Mouse (Mus musculus): ENCODE measurements at regions not wholly inside any gene's neighbourhood (a gene's known extent, or its start where the extent isn't known, plus 50 kb on each side); places are given as distances from the start of the nearest gene placed in this dataset.

GRCm38 (mm10) chr1:41935912-41936478 lies 759.6 kb upstream of the Pou3f3 start:
- Histone ChIP-seq H3K4me1 (ENCODE audit: control insufficient read depth, insufficient read depth, low read length) (no peaks in the 10 kb centered on the region), H3K36me3 (ENCODE audit: control insufficient read depth, insufficient read depth) (no peaks in the 10 kb centered on the region), H3K4me2 (ENCODE audit: low read depth, low read length) (no peak overlapping the region), H3K27me3 (ENCODE audit: control insufficient read depth, insufficient read depth, low read length) (no peaks in the 10 kb centered on the region), H3K4me3 (ENCODE audit: low read length) (no peak overlapping the region), H3K27ac (ENCODE audit: low read length) (no peak overlapping the region), H3K9ac (ENCODE audit: low read length) (no peak overlapping the region), H3K9me3 (replicated peaks; ENCODE audit: control insufficient read depth, low read length) (no peaks in the 10 kb centered on the region)
- ATAC-seq (replicated peaks; ENCODE audit: extremely low read depth, insufficient read depth, low FRiP score) = no peak
- 87% methylated on average over 7 of the region's 7 CpGs for WGBS

- Histone ChIP-seq H3K4me3 (ENCODE audit: low read length) (no peak overlapping the region), H3K27ac (ENCODE audit: low read length) (no peak overlapping the region), H3K4me1 (ENCODE audit: control insufficient read depth, insufficient read depth, low read length) (no peaks in the 10 kb centered on the region), H3K36me3 (ENCODE audit: control insufficient read depth, insufficient read depth) (no peaks in the 10 kb centered on the region), H3K4me2 (ENCODE audit: low read depth, low read length) (no peak overlapping the region), H3K9ac (ENCODE audit: low read length) (no peak overlapping the region), H3K27me3 (ENCODE audit: control insufficient read depth, insufficient read depth, low read length) (no peaks in the 10 kb centered on the region), H3K9me3 (replicated peaks; ENCODE audit: control insufficient read depth, low read length) (no peaks in the 10 kb centered on the region)
- 50% methylated on average over 2 of the region's 2 CpGs for WGBS
- no peak for ATAC-seq (replicated peaks; ENCODE audit: extremely low read depth, insufficient read depth, low FRiP score)
Measured at GRCm38 (mm10) chr1:41960982-41961381, 734.6 kb upstream of the Pou3f3 start.

GRCm38 (mm10) chr1:41981545-41981944 lies 714.0 kb upstream of the Pou3f3 start:
- Histone ChIP-seq H3K9me3 (replicated peaks; ENCODE audit: control insufficient read depth, low read length) (no peaks in the 10 kb centered on the region), H3K4me3 (ENCODE audit: low read length) (no peak overlapping the region), H3K27ac (ENCODE audit: low read length) (no peak overlapping the region), H3K4me1 (ENCODE audit: control insufficient read depth, insufficient read depth, low read length) (no peaks in the 10 kb centered on the region), H3K4me2 (ENCODE audit: low read depth, low read length) (no peak overlapping the region), H3K36me3 (ENCODE audit: control insufficient read depth, insufficient read depth) (no peaks in the 10 kb centered on the region), H3K27me3 (ENCODE audit: control insufficient read depth, insufficient read depth, low read length) (no peaks in the 10 kb centered on the region), H3K9ac (ENCODE audit: low read length) (no peak overlapping the region)
- no peak for ATAC-seq (replicated peaks; ENCODE audit: extremely low read depth, insufficient read depth, low FRiP score)
- 83% methylated on average over 5 of the region's 5 CpGs for WGBS

GRCm38 (mm10) chr1:42006235-42006634 lies 689.3 kb upstream of the Pou3f3 start:
- H3K36me3 ChIP-seq (ENCODE audit: control insufficient read depth, insufficient read depth) = no peaks in the 10 kb centered on the region
- H3K9ac ChIP-seq (ENCODE audit: low read length) = no peak overlapping the region
- H3K4me1 ChIP-seq (ENCODE audit: control insufficient read depth, insufficient read depth, low read length) = no peaks in the 10 kb centered on the region
- H3K27me3 ChIP-seq (ENCODE audit: control insufficient read depth, insufficient read depth, low read length) = no peaks in the 10 kb centered on the region
- WGBS = 78% methylated on average over 6 of the region's 6 CpGs
- H3K4me2 ChIP-seq (ENCODE audit: low read depth, low read length) = no peak overlapping the region
- H3K27ac ChIP-seq (ENCODE audit: low read length) = no peak overlapping the region
- no peak for ATAC-seq (replicated peaks; ENCODE audit: extremely low read depth, insufficient read depth, low FRiP score)
- no peak overlapping the region for H3K4me3 ChIP-seq (ENCODE audit: low read length)
- H3K9me3 ChIP-seq (replicated peaks; ENCODE audit: control insufficient read depth, low read length) = no peaks in the 10 kb centered on the region

- H3K4me1 ChIP-seq (ENCODE audit: control insufficient read depth, insufficient read depth, low read length) = no peaks in the 10 kb centered on the region
- no peaks in the 10 kb centered on the region for H3K9me3 ChIP-seq (replicated peaks; ENCODE audit: control insufficient read depth, low read length)
- H3K4me3 ChIP-seq (ENCODE audit: low read length) = no peak overlapping the region
- WGBS = 89% methylated on average over 3 of the region's 3 CpGs
- no peaks in the 10 kb centered on the region for H3K27me3 ChIP-seq (ENCODE audit: control insufficient read depth, insufficient read depth, low read length)
- ATAC-seq (replicated peaks; ENCODE audit: extremely low read depth, insufficient read depth, low FRiP score) = no peak
- H3K9ac ChIP-seq (ENCODE audit: low read length) = no peak overlapping the region
- H3K36me3 ChIP-seq (ENCODE audit: control insufficient read depth, insufficient read depth) = no peaks in the 10 kb centered on the region
- no peak overlapping the region for H3K4me2 ChIP-seq (ENCODE audit: low read depth, low read length)
- H3K27ac ChIP-seq (ENCODE audit: low read length) = no peak overlapping the region
Measured at GRCm38 (mm10) chr1:42008046-42008445, 687.5 kb upstream of the Pou3f3 start.

GRCm38 (mm10) chr1:42012911-42013310 lies 682.7 kb upstream of the Pou3f3 start:
- Histone ChIP-seq H3K9me3 (replicated peaks; ENCODE audit: control insufficient read depth, low read length) (no peaks in the 10 kb centered on the region), H3K27ac (ENCODE audit: low read length) (no peak overlapping the region), H3K36me3 (ENCODE audit: control insufficient read depth, insufficient read depth) (no peaks in the 10 kb centered on the region), H3K27me3 (ENCODE audit: control insufficient read depth, insufficient read depth, low read length) (no peaks in the 10 kb centered on the region), H3K4me2 (ENCODE audit: low read depth, low read length) (no peak overlapping the region), H3K4me3 (ENCODE audit: low read length) (no peak overlapping the region), H3K9ac (ENCODE audit: low read length) (no peak overlapping the region), H3K4me1 (ENCODE audit: control insufficient read depth, insufficient read depth, low read length) (no peaks in the 10 kb centered on the region)
- 78% methylated on average over 3 of the region's 3 CpGs for WGBS
- ATAC-seq (replicated peaks; ENCODE audit: extremely low read depth, insufficient read depth, low FRiP score) = no peak

- no peaks in the 10 kb centered on the region for H3K27me3 ChIP-seq (ENCODE audit: control insufficient read depth, insufficient read depth, low read length)
- H3K9ac ChIP-seq (ENCODE audit: low read length) = no peak overlapping the region
- WGBS = 69% methylated on average over 2 of the region's 2 CpGs
- no peak for ATAC-seq (replicated peaks; ENCODE audit: extremely low read depth, insufficient read depth, low FRiP score)
- H3K9me3 ChIP-seq (replicated peaks; ENCODE audit: control insufficient read depth, low read length) = peaks cover 3% of the 10 kb centered on the region; the same call in 1 of the 2 replicates
- H3K4me3 ChIP-seq (ENCODE audit: low read length) = no peak overlapping the region
- H3K27ac ChIP-seq (ENCODE audit: low read length) = no peak overlapping the region
- no peaks in the 10 kb centered on the region for H3K4me1 ChIP-seq (ENCODE audit: control insufficient read depth, insufficient read depth, low read length)
- no peaks in the 10 kb centered on the region for H3K36me3 ChIP-seq (ENCODE audit: control insufficient read depth, insufficient read depth)
- no peak overlapping the region for H3K4me2 ChIP-seq (ENCODE audit: low read depth, low read length)
Measured at GRCm38 (mm10) chr1:42018966-42019365, 676.6 kb upstream of the Pou3f3 start.

- ATAC-seq (replicated peaks; ENCODE audit: extremely low read depth, insufficient read depth, low FRiP score) = no peak
- Histone ChIP-seq H3K27me3 (ENCODE audit: control insufficient read depth, insufficient read depth, low read length) (no peaks in the 10 kb centered on the region), H3K27ac (ENCODE audit: low read length) (no peak overlapping the region), H3K4me1 (ENCODE audit: control insufficient read depth, insufficient read depth, low read length) (no peaks in the 10 kb centered on the region), H3K9me3 (replicated peaks; ENCODE audit: control insufficient read depth, low read length) (peaks cover 3% of the 10 kb centered on the region; the same call in 1 of the 2 replicates), H3K4me3 (ENCODE audit: low read length) (no peak overlapping the region), H3K9ac (ENCODE audit: low read length) (no peak overlapping the region), H3K36me3 (ENCODE audit: control insufficient read depth, insufficient read depth) (no peaks in the 10 kb centered on the region), H3K4me2 (ENCODE audit: low read depth, low read length) (no peak overlapping the region)
- 80% methylated on average over 6 of the region's 6 CpGs for WGBS
Measured at GRCm38 (mm10) chr1:42025781-42026180, 669.8 kb upstream of the Pou3f3 start.

- no peaks in the 10 kb centered on the region for H3K4me1 ChIP-seq (ENCODE audit: control insufficient read depth, insufficient read depth, low read length)
- H3K4me3 ChIP-seq (ENCODE audit: low read length) = no peak overlapping the region
- H3K9me3 ChIP-seq (replicated peaks; ENCODE audit: control insufficient read depth, low read length) = peaks cover 3% of the 10 kb centered on the region; the same call in 1 of the 2 replicates
- no peak overlapping the region for H3K4me2 ChIP-seq (ENCODE audit: low read depth, low read length)
- no peak overlapping the region for H3K9ac ChIP-seq (ENCODE audit: low read length)
- ATAC-seq (replicated peaks; ENCODE audit: extremely low read depth, insufficient read depth, low FRiP score) = no peak
- WGBS = 40% methylated on average over 5 of the region's 5 CpGs
- H3K36me3 ChIP-seq (ENCODE audit: control insufficient read depth, insufficient read depth) = no peaks in the 10 kb centered on the region
- no peaks in the 10 kb centered on the region for H3K27me3 ChIP-seq (ENCODE audit: control insufficient read depth, insufficient read depth, low read length)
- no peak overlapping the region for H3K27ac ChIP-seq (ENCODE audit: low read length)
Measured at GRCm38 (mm10) chr1:42026423-42026822, 669.1 kb upstream of the Pou3f3 start.
